ENCODE assay signal across 8 mouse cellular contexts in the genomic region with DNA sequence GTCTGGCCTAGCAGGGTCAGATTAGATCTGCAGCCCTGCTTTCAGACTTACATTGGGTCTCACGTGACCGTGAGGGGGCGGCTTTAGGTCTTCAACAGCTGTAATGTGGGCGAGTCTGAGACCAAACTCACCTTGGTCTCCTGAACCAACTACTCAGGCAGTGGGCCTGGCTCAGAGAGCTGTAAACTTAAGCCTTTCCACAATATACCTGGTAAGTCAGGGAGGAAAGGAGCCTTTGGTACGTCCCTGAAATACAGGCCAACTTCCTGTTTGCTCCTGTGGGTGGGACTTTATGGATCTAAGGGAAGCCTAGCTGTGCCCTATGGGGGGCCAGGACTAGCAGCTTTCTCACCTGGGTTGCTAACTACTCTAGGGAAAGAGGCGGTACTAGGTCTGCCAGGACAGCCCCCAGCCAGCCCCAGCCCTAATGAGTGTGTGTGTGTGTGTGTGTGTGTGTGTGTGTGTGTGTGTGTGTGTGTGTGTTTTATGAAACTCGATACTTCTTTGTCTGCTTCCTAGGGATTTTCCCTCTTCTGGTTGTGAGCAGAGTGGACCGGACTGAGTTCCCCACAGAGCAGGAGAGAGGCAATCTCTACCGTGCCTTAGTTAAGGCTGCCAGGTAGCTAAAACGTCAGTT. TPM values are rescaled to one million over a fixed set of nuclear protein-coding genes. Genes with fewer than 3 reads are reported as not detected.
DNase-seq lines count a peak whose midpoint lies in the region; ATAC-seq and TF ChIP-seq lines count a peak whose summit lies in the region.

A gene (plus strand): TSS at position 80 of the 637 bp plus-strand sequence.

- peaks cover 12% of the 10 kb centered on the region for H3K4me1 ChIP-seq in bone marrow macrophage, adult 2 months (ENCODE audit: control insufficient read depth, insufficient read depth, low read length)
- peaks cover 61% of the 10 kb centered on the region for H3K4me1 ChIP-seq in liver, embryonic 13.5 days (replicated peaks)
- H3K4me1 ChIP-seq in small intestine, adult 2 months (ENCODE audit: control insufficient read depth, insufficient read depth, insufficient read length, low read length): peaks cover 17% of the 10 kb centered on the region

- 8% methylated on average over 10 of the region's 10 CpGs for WGBS in liver, embryonic 13.5 days (ENCODE audit: insufficient replicate concordance)
- WGBS in small intestine, adult 2 months: 6% methylated on average over 10 of the region's 10 CpGs

- TF ChIP-seq POLR2A in bone marrow macrophage, adult 2 months (IDR thresholded peaks at IDR 0.05; ENCODE audit: borderline replicate concordance, low read depth, low read length): no peak
- TF ChIP-seq POLR2A in small intestine, adult 2 months (IDR thresholded peaks at IDR 0.05; ENCODE audit: low read depth, low read length): peak; percentile 19; the same call in 1 of the 2 replicates

- no peak within 1 kb of the TSS for H3K27ac ChIP-seq in bone marrow macrophage, adult 2 months (ENCODE audit: insufficient read depth, low read depth, low read length)
- H3K27ac ChIP-seq in liver, embryonic 13.5 days: peak within 1 kb of the TSS; percentile 82
- peak within 1 kb of the TSS; percentile 90 for H3K27ac ChIP-seq in small intestine, adult 2 months (ENCODE audit: insufficient read depth, low read depth, low read length)

- no peak for DNase-seq in layer of hippocampus, adult 8-10 months (ENCODE audit: low spot score in 2 of 2)
- DNase-seq in layer of hippocampus, adult 9-11 months: no peak
- DNase-seq in gonadal fat pad, adult 2 months (ENCODE audit: low read depth): no peak
- peak; percentile 59 for DNase-seq in kidney, adult 18-20 months
- no peak for DNase-seq in liver, embryonic 13.5 days

- peaks cover 29% of the 10 kb centered on the region for H3K36me3 ChIP-seq in liver, embryonic 13.5 days
- peaks cover 25% of the 10 kb centered on the region for H3K36me3 ChIP-seq in small intestine, adult 2 months (ENCODE audit: control insufficient read depth, insufficient read depth, low read length)

- H3K9me3 ChIP-seq in liver, embryonic 13.5 days (replicated peaks): no peaks in the 10 kb centered on the region

- peak; percentile 12 for ATAC-seq in liver, embryonic 13.5 days (ENCODE audit: low read depth)
- ATAC-seq in megakaryocyte-erythroid progenitor cell, adult 5-6 weeks (replicated peaks; ENCODE audit: low FRiP score, low TSS enrichment, poor library complexity, severe bottlenecking): no peak

- H3K27me3 ChIP-seq in liver, embryonic 13.5 days: peaks cover 12% of the 10 kb centered on the region; the same call in 1 of the 2 replicates
- no peaks in the 10 kb centered on the region for H3K27me3 ChIP-seq in small intestine, adult 2 months (ENCODE audit: control insufficient read depth, insufficient read depth, low read length)

- no peak for TF ChIP-seq CTCF in bone marrow macrophage, adult 2 months (IDR thresholded peaks at IDR 0.05; ENCODE audit: low read depth, low read length)
- peak; percentile 21; the same call in 1 of the 2 replicates for TF ChIP-seq CTCF in small intestine, adult 2 months (IDR thresholded peaks at IDR 0.05; ENCODE audit: extremely low read depth, insufficient read length, insufficient replicate concordance, low read depth, low read length)

- H3K9ac ChIP-seq in liver, embryonic 13.5 days: peak within 1 kb of the TSS; percentile 71

- peak within 1 kb of the TSS; percentile 66 for H3K4me3 ChIP-seq in bone marrow macrophage, adult 2 months (ENCODE audit: insufficient read depth, low read length)
- H3K4me3 ChIP-seq in liver, embryonic 13.5 days (replicated peaks): peak within 1 kb of the TSS; percentile 66
- H3K4me3 ChIP-seq in small intestine, adult 2 months (ENCODE audit: low read depth, low read length): peak within 1 kb of the TSS; percentile 73

- H3K4me2 ChIP-seq in liver, embryonic 13.5 days: peak within 1 kb of the TSS; percentile 93

RNA-seq across cellular contexts. Expression of the gene that starts here (rescaled TPM):
- total RNA-seq in layer of hippocampus, adult 8-10 months (2022): 10 to 100 TPM; 31.0 to 38.3 (median 33.3) TPM
- polyA plus RNA-seq in bone marrow macrophage, adult 2 months (2012; ENCODE audit: insufficient read depth, insufficient read length, missing spikeins): 3.0 and 3.6 TPM in 2 replicates
- 87.8 and 102 TPM in 2 replicates for polyA plus RNA-seq in gonadal fat pad, adult 2 months (2012; rRNA removed)
- polyA plus RNA-seq in liver, embryonic 13.5 days (2015; fragmentation: Nextera tagmentation; extraction: Ambion mirVana): 6.9 and 8.3 TPM in 2 replicates
- polyA plus RNA-seq in small intestine, adult 2 months (2012; rRNA removed): 40.3 and 50.4 TPM in 2 replicates
- total RNA-seq in megakaryocyte-erythroid progenitor cell, adult 5-6 weeks (2014; fragmentation: Nextera tagmentation): 9.0 and 10.2 TPM in 2 replicates
- 7.8 and 7.9 TPM in 2 replicates for total RNA-seq in megakaryocyte-erythroid progenitor cell, adult 5-6 weeks (2017)
